Mouse (Mus musculus): ENCODE results near the gene Zc3h8. TPM values are rescaled to one million over a fixed set of nuclear protein-coding genes. Genes with fewer than 3 reads are reported as not detected.

The Zc3h8 gene
- 4.3 to 7.2 TPM (median 5.5 TPM) in 4 replicates for total RNA-seq (2023; ENCODE audit: inconsistent age)

GRCm38 (mm10) chr2:128943538-128944528, at the start of gene Zc3h8:
Zc3h8 (minus strand) TSS chr2:128944077.

GRCm38 (mm10) chr2:128967661-128968441, 24.0 kb upstream of the Zc3h8 start, which contains the start of gene Gm10762:
Gm10762 (minus strand) TSS chr2:128967725.

GRCm38 (mm10) chr2:128966641-128967580, 23.0 kb upstream of the Zc3h8 start, which contains the start of gene Zc3h6:
Zc3h6 (plus strand) TSS chr2:128967402.

Other genes with a start within 250 kb of the Zc3h8 start
- 0.60 to 1.3 TPM (median 1.2 TPM) in 4 replicates for gene Mertk, start 245.1 kb downstream of the Zc3h8 start, total RNA-seq (2023; ENCODE audit: inconsistent age)
- gene Tmem87b, start 126.0 kb downstream of the Zc3h8 start, total RNA-seq (2023; ENCODE audit: inconsistent age): 32.3 to 45.5 TPM (median 37.0 TPM) in 4 replicates
- not detected in 4 replicates for gene Fbln7, start 81.1 kb downstream of the Zc3h8 start, total RNA-seq (2023; ENCODE audit: inconsistent age)
- gene Zc3h6, start 23.3 kb upstream of the Zc3h8 start, total RNA-seq (2023; ENCODE audit: inconsistent age): 9.8 to 10.4 TPM (median 10.1 TPM) in 4 replicates
- gene Gm10762, start 23.6 kb upstream of the Zc3h8 start, total RNA-seq (2023; ENCODE audit: inconsistent age): 2.9 to 5.1 TPM (median 3.8 TPM) in 4 replicates
- 0.16 to 0.19 TPM in 2 of 4 replicates, not detected in the others for gene Vinac1, start 104.1 kb upstream of the Zc3h8 start, total RNA-seq (2023; ENCODE audit: inconsistent age)
- gene Ttl, start 121.9 kb upstream of the Zc3h8 start, total RNA-seq (2023; ENCODE audit: inconsistent age): 3.9 to 6.2 TPM (median 4.6 TPM) in 4 replicates
- 48.7 to 60.0 TPM (median 52.7 TPM) in 4 replicates for gene Polr1b, start 156.9 kb upstream of the Zc3h8 start, total RNA-seq (2023; ENCODE audit: inconsistent age)
- 17.4 to 23.4 TPM (median 19.3 TPM) in 4 replicates for gene Chchd5, start 185.6 kb upstream of the Zc3h8 start, total RNA-seq (2023; ENCODE audit: inconsistent age)